Mouse (Mus musculus) E14TG2a.4 (cell line): Measurements from ENCODE around the gene Tnfaip2.

ENCODE experiments used
- CTCF ChIP-seq: conservative IDR thresholded peaks from 2 replicates; pipeline ENCODE4 v1.5.1; 2014; ENCODE audit warnings: low read length
- NANOG ChIP-seq: IDR thresholded peaks from 2 replicates; pipeline ENCODE4 v1.6.1; 2014; ENCODE audit warnings: borderline replicate concordance, low read length, mixed read lengths
- POU5F1 ChIP-seq: IDR thresholded peaks from 2 replicates; pipeline ENCODE4 v1.6.1; 2014; ENCODE audit warnings: low read length, borderline replicate concordance

DNA sequence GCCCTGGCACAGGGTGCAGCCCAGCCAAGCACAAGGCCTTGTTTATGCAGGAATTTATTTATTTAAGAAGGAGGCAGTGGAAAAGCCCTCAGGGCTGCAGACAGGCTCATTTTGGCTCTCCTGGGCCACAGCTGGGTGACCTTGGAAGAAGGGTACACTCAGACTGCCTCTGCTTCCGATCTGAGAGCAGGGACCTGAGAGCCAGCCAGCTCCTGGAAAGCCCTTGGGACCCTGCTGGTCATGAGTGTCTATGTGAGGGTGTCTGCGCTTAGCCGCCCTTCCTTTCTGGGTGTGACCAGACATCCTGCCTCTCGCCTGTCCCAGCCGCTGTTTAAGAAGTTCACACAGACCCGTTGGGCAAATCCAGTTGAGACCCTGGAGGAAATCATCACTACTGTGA is 8.1 kb downstream of the Tnfaip2 start:
- TF ChIP-seq CTCF (no peak), POU5F1 (no peak), NANOG (no peak)
